Mouse (Mus musculus): ENCODE data around the gene Mob3b.

Mob3b gene

GRCm38 (mm10) chr4:35049036-35049741, 108.1 kb downstream of the Mob3b start:
- Histone ChIP-seq H3K4me3 (replicated peaks; ENCODE audit: low read length) (no peak overlapping the region), H3K4me1 (replicated peaks; ENCODE audit: low read depth, low read length) (no peaks in the 10 kb centered on the region; the same call in 1 of the 2 replicates), H3K36me3 (ENCODE audit: insufficient read depth, low read length) (no peaks in the 10 kb centered on the region), H3K9me3 (ENCODE audit: low read length) (no peaks in the 10 kb centered on the region), H3K27me3 (ENCODE audit: insufficient read depth, low read length) (no peaks in the 10 kb centered on the region)
- TF ChIP-seq POU5F1 (IDR thresholded peaks at IDR 0.05; ENCODE audit: borderline replicate concordance, low read length) (no peak), CTCF (conservative IDR thresholded peaks at IDR 0.05; ENCODE audit: low read length) (no peak), NANOG (IDR thresholded peaks at IDR 0.05; ENCODE audit: borderline replicate concordance, low read length) (no peak)

GRCm38 (mm10) chr4:35040896-35041295, 116.4 kb downstream of the Mob3b start:
- H3K27me3 ChIP-seq (ENCODE audit: insufficient read depth, low read length): no peaks in the 10 kb centered on the region
- TF ChIP-seq NANOG (IDR thresholded peaks at IDR 0.05; ENCODE audit: borderline replicate concordance, low read length) (no peak), POU5F1 (IDR thresholded peaks at IDR 0.05; ENCODE audit: borderline replicate concordance, low read length) (no peak), CTCF (conservative IDR thresholded peaks at IDR 0.05; ENCODE audit: low read length) (no peak)
- H3K4me3 ChIP-seq (replicated peaks; ENCODE audit: low read length): no peak overlapping the region
- H3K9me3 ChIP-seq (ENCODE audit: low read length): no peaks in the 10 kb centered on the region
- no peaks in the 10 kb centered on the region for H3K36me3 ChIP-seq (ENCODE audit: insufficient read depth, low read length)
- peaks cover 7% of the 10 kb centered on the region for H3K4me1 ChIP-seq (replicated peaks; ENCODE audit: low read depth, low read length)

- no peaks in the 10 kb centered on the region for H3K27me3 ChIP-seq (ENCODE audit: insufficient read depth, low read length)
- H3K9me3 ChIP-seq (ENCODE audit: low read length): no peaks in the 10 kb centered on the region
- TF ChIP-seq NANOG (IDR thresholded peaks at IDR 0.05; ENCODE audit: borderline replicate concordance, low read length) (no peak), CTCF (conservative IDR thresholded peaks at IDR 0.05; ENCODE audit: low read length) (no peak)
- H3K4me3 ChIP-seq (replicated peaks; ENCODE audit: low read length): no peak overlapping the region
- H3K36me3 ChIP-seq (ENCODE audit: insufficient read depth, low read length): no peaks in the 10 kb centered on the region
- peaks cover 7% of the 10 kb centered on the region for H3K4me1 ChIP-seq (replicated peaks; ENCODE audit: low read depth, low read length)
Observed at GRCm38 (mm10) chr4:35040306-35040705, 117.0 kb downstream of the Mob3b start.

DNA sequence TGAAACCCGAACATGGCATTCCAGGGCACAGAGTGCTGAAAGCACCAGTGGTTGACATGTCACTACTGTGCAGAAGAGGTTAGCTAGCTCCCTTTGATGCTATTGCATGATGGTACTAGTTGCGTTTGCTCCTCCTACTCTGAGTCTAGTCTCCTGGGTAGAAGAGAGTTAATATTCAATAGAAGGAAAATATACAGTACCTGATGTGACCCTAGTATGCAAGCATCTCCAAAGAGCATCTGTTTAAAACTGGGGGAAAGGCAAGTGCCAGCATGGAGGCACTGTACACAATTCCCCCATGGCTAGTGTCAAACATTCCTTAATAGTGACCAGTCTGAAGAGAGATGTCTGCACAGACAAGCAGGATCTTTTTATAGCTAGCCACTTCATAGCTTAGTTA, 119.5 kb downstream of the Mob3b start:
- H3K4me1 ChIP-seq (replicated peaks; ENCODE audit: low read depth, low read length): peaks cover 17% of the 10 kb centered on the region
- H3K9me3 ChIP-seq (ENCODE audit: low read length): no peaks in the 10 kb centered on the region
- H3K4me3 ChIP-seq (replicated peaks; ENCODE audit: low read length): no peak overlapping the region
- no peaks in the 10 kb centered on the region for H3K36me3 ChIP-seq (ENCODE audit: insufficient read depth, low read length)
- no peak for TF ChIP-seq NANOG (IDR thresholded peaks at IDR 0.05; ENCODE audit: borderline replicate concordance, low read length)
- no peak for TF ChIP-seq POU5F1 (IDR thresholded peaks at IDR 0.05; ENCODE audit: borderline replicate concordance, low read length)
- no peak for TF ChIP-seq CTCF (conservative IDR thresholded peaks at IDR 0.05; ENCODE audit: low read length)
- H3K27me3 ChIP-seq (ENCODE audit: insufficient read depth, low read length): no peaks in the 10 kb centered on the region

GRCm38 (mm10) chr4:35034504-35035290, 122.6 kb downstream of the Mob3b start:
- H3K4me1 ChIP-seq (replicated peaks; ENCODE audit: low read depth, low read length): peaks cover 10% of the 10 kb centered on the region
- TF ChIP-seq NANOG (IDR thresholded peaks at IDR 0.05; ENCODE audit: borderline replicate concordance, low read length) (no peak), CTCF (conservative IDR thresholded peaks at IDR 0.05; ENCODE audit: low read length) (no peak), POU5F1 (IDR thresholded peaks at IDR 0.05; ENCODE audit: borderline replicate concordance, low read length) (no peak)
- H3K9me3 ChIP-seq (ENCODE audit: low read length): no peaks in the 10 kb centered on the region
- H3K4me3 ChIP-seq (replicated peaks; ENCODE audit: low read length): 0 out of 2 replicates have a peak overlapping the region, but pooled peaks have one; percentile 20
- H3K27me3 ChIP-seq (ENCODE audit: insufficient read depth, low read length): no peaks in the 10 kb centered on the region
- no peaks in the 10 kb centered on the region for H3K36me3 ChIP-seq (ENCODE audit: insufficient read depth, low read length)

DNA sequence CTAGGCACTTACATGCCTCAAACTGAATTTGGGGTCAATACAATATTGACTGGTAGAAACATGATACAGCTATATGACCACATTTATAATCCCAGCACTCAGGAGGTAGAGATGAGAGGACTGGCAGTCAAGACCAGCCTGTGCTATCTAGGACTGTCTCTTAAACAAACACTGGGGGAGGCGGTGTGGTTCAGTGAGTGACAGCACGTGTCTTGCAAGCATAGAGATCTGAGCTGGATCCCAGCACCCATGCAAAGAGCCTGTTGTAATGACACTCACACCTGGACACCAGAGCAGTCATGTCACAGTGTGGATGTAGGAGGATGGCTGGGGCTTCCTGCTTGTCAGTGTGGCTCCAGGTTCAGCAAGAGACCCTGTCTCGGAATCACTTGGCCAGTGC, 124.5 kb downstream of the Mob3b start:
- Histone ChIP-seq H3K27me3 (ENCODE audit: insufficient read depth, low read length) (no peaks in the 10 kb centered on the region), H3K9me3 (ENCODE audit: low read length) (peaks cover 5% of the 10 kb centered on the region; the same call in 1 of the 2 replicates), H3K4me1 (replicated peaks; ENCODE audit: low read depth, low read length) (peaks cover 10% of the 10 kb centered on the region), H3K36me3 (ENCODE audit: insufficient read depth, low read length) (no peaks in the 10 kb centered on the region), H3K4me3 (replicated peaks; ENCODE audit: low read length) (no peak overlapping the region)
- TF ChIP-seq CTCF (conservative IDR thresholded peaks at IDR 0.05; ENCODE audit: low read length): no peak
- TF ChIP-seq NANOG (IDR thresholded peaks at IDR 0.05; ENCODE audit: borderline replicate concordance, low read length): no peak
- no peak for TF ChIP-seq POU5F1 (IDR thresholded peaks at IDR 0.05; ENCODE audit: borderline replicate concordance, low read length)

- peaks cover 5% of the 10 kb centered on the region; the same call in 1 of the 2 replicates for H3K9me3 ChIP-seq (ENCODE audit: low read length)
- no peak overlapping the region for H3K4me3 ChIP-seq (replicated peaks; ENCODE audit: low read length)
- no peak for TF ChIP-seq POU5F1 (IDR thresholded peaks at IDR 0.05; ENCODE audit: borderline replicate concordance, low read length)
- no peak for TF ChIP-seq NANOG (IDR thresholded peaks at IDR 0.05; ENCODE audit: borderline replicate concordance, low read length)
- TF ChIP-seq CTCF (conservative IDR thresholded peaks at IDR 0.05; ENCODE audit: low read length): no peak
- H3K36me3 ChIP-seq (ENCODE audit: insufficient read depth, low read length): no peaks in the 10 kb centered on the region
- peaks cover 10% of the 10 kb centered on the region for H3K4me1 ChIP-seq (replicated peaks; ENCODE audit: low read depth, low read length)
- no peaks in the 10 kb centered on the region for H3K27me3 ChIP-seq (ENCODE audit: insufficient read depth, low read length)
Observed at GRCm38 (mm10) chr4:35031623-35032022, 125.7 kb downstream of the Mob3b start.

GRCm38 (mm10) chr4:35031141-35031540, 126.1 kb downstream of the Mob3b start:
- Histone ChIP-seq H3K9me3 (ENCODE audit: low read length) (peaks cover 5% of the 10 kb centered on the region; the same call in 1 of the 2 replicates), H3K4me3 (replicated peaks; ENCODE audit: low read length) (no peak overlapping the region), H3K36me3 (ENCODE audit: insufficient read depth, low read length) (no peaks in the 10 kb centered on the region), H3K27me3 (ENCODE audit: insufficient read depth, low read length) (no peaks in the 10 kb centered on the region), H3K4me1 (replicated peaks; ENCODE audit: low read depth, low read length) (peaks cover 10% of the 10 kb centered on the region)
- no peak for TF ChIP-seq CTCF (conservative IDR thresholded peaks at IDR 0.05; ENCODE audit: low read length)
- TF ChIP-seq POU5F1 (IDR thresholded peaks at IDR 0.05; ENCODE audit: borderline replicate concordance, low read length): no peak
- TF ChIP-seq NANOG (IDR thresholded peaks at IDR 0.05; ENCODE audit: borderline replicate concordance, low read length): no peak
